9 mouse cellular contexts compared by ENCODE assay signal in genomic region chr5:139388195-139388570, GRCm38 (mm10). TPM values are rescaled to one million over a fixed set of nuclear protein-coding genes. Genes with fewer than 3 reads are reported as not detected.
DNase-seq lines count a peak whose midpoint lies in the region; ATAC-seq and TF ChIP-seq lines count a peak whose summit lies in the region.
"Had no signal": no experiment of that assay in that cellular context is flagged by ENCODE, and none has a peak within 500 bp of the region (broad histone marks: within the 10 kb centered on the region; RNA-seq: fewer than 3 reads in every experiment).

No protein-coding gene starts in this region.

- no peak overlapping the region for H3K4me3 ChIP-seq in left cerebral cortex, adult 2 months
- H3K4me3 ChIP-seq in heart, embryonic 14.5 days (ENCODE audit: control insufficient read depth in 1 of 2, insufficient read depth in 1 of 2, low read depth in 1 of 2, low read length in 2 of 2): no peak overlapping the region
- H3K4me3 ChIP-seq in limb, embryonic 12.5 days (replicated peaks): no peak overlapping the region
- no peak overlapping the region for H3K4me3 ChIP-seq in neural tube, embryonic 15.5 days (replicated peaks)

- TF ChIP-seq CTCF in left cerebral cortex, adult 2 months (IDR thresholded peaks at IDR 0.05): no peak

- peaks cover 14% of the 10 kb centered on the region for H3K36me3 ChIP-seq in heart, embryonic 14.5 days (ENCODE audit: control insufficient read depth, insufficient read depth, low read length)
- peaks cover 8% of the 10 kb centered on the region; the same call in 1 of the 2 replicates for H3K36me3 ChIP-seq in limb, embryonic 12.5 days
- H3K36me3 ChIP-seq in neural tube, embryonic 15.5 days: no peaks in the 10 kb centered on the region

- intact Hi-C loops in left cerebral cortex, adult 2 months (cut with DNase I): no loop called here
- intact Hi-C loops in left cerebral cortex, postnatal 36 days (cut with DNase I): no loop called here

- peaks cover 41 to 58% of the 10 kb centered on the region in 2 experiments for H3K4me1 ChIP-seq in heart, embryonic 14.5 days (ENCODE audit: control insufficient read depth in 2 of 2, insufficient read depth in 2 of 2, low read length in 2 of 2)
- H3K4me1 ChIP-seq in limb, embryonic 12.5 days (replicated peaks): peaks cover 55% of the 10 kb centered on the region
- H3K4me1 ChIP-seq in neural tube, embryonic 15.5 days: peaks cover 54% of the 10 kb centered on the region

- no peaks in the 10 kb centered on the region for H3K27me3 ChIP-seq in heart, embryonic 14.5 days (ENCODE audit: control insufficient read depth, insufficient read depth, low read length)
- no peaks in the 10 kb centered on the region for H3K27me3 ChIP-seq in limb, embryonic 12.5 days
- H3K27me3 ChIP-seq in neural tube, embryonic 15.5 days (replicated peaks): no peaks in the 10 kb centered on the region

- peak overlapping the region; percentile 89 for H3K27ac ChIP-seq in left cerebral cortex, adult 2 months
- peak overlapping the region; percentile 29 to 59 for H3K27ac ChIP-seq in heart, embryonic 14.5 days (replicated peaks in 1 of 2; ENCODE audit: control insufficient read depth in 1 of 2, insufficient read depth in 1 of 2, low read depth in 2 of 2, low read length in 2 of 2)
- peak overlapping the region; percentile 93 for H3K27ac ChIP-seq in limb, embryonic 12.5 days
- peak overlapping the region; percentile 77 for H3K27ac ChIP-seq in neural tube, embryonic 15.5 days (replicated peaks)

- no peak for DNase-seq in left cerebral cortex, adult 2 months (ENCODE audit: extremely low spot score in 1 of 2, low spot score in 2 of 2)
- DNase-seq in left cerebral cortex, postnatal 36 days (ENCODE audit: low spot score in 2 of 2): no peak
- DNase-seq in embryo, embryonic 11 days: no peak
- no peak for DNase-seq in adrenal gland, postnatal 14 days
- DNase-seq: right cerebral cortex, adult 18-20 months had no signal

- 61% methylated on average over 4 of the region's 4 CpGs for WGBS in heart, embryonic 14.5 days
- 46% methylated on average over 4 of the region's 4 CpGs for WGBS in limb, embryonic 12.5 days
- WGBS in neural tube, embryonic 15.5 days: 54% methylated on average over 4 of the region's 4 CpGs

- no peak overlapping the region for H3K4me2 ChIP-seq in heart, embryonic 14.5 days (ENCODE audit: low read length)
- peak overlapping the region; percentile 31 for H3K4me2 ChIP-seq in limb, embryonic 12.5 days
- no peak overlapping the region for H3K4me2 ChIP-seq in neural tube, embryonic 15.5 days

- no peak for ATAC-seq in heart, embryonic 14.5 days (ENCODE audit: insufficient number of reproducible peaks, insufficient read depth, low FRiP score, low read depth)
- ATAC-seq in limb, embryonic 12.5 days (ENCODE audit: insufficient number of reproducible peaks, insufficient read depth, low FRiP score, low TSS enrichment, low read depth): no peak
- ATAC-seq in neural tube, embryonic 15.5 days (ENCODE audit: low FRiP score): no peak
- no peak for ATAC-seq in megakaryocyte progenitor cell, adult 5-6 weeks (replicated peaks; ENCODE audit: poor library complexity)

- no peak overlapping the region for H3K9ac ChIP-seq in heart, embryonic 14.5 days (ENCODE audit: low read length)
- H3K9ac ChIP-seq in limb, embryonic 12.5 days (replicated peaks): peak overlapping the region; percentile 31; the same call in 1 of the 2 replicates
- no peak overlapping the region for H3K9ac ChIP-seq in neural tube, embryonic 15.5 days (replicated peaks)

- H3K9me3 ChIP-seq in heart, embryonic 14.5 days (ENCODE audit: control insufficient read depth, low read length): no peaks in the 10 kb centered on the region
- H3K9me3 ChIP-seq in limb, embryonic 12.5 days: no peaks in the 10 kb centered on the region
- no peaks in the 10 kb centered on the region for H3K9me3 ChIP-seq in neural tube, embryonic 15.5 days (replicated peaks)

RNA-seq across cellular contexts. Expression of gene Gpr146, which starts 10.7 kb away (rescaled TPM):
- total RNA-seq in left cerebral cortex, adult 2 months (2021): 10 to 100 TPM; 12.5 to 13.9 TPM
- total RNA-seq in left cerebral cortex, postnatal 36 days (2021): 10 to 100 TPM; 13.5 to 14.0 TPM
- 9.3 and 9.5 TPM in 2 replicates for polyA plus RNA-seq in heart, embryonic 14.5 days (2014; fragmentation: Nextera tagmentation; extraction: Ambion mirVana)
- polyA plus RNA-seq in limb, embryonic 12.5 days (2016; fragmentation: Nextera tagmentation; extraction: Ambion mirVana): 1.7 and 2.3 TPM in 2 replicates
- 2.6 and 3.0 TPM in 2 replicates for polyA plus RNA-seq in neural tube, embryonic 15.5 days (2015; fragmentation: Nextera tagmentation; extraction: Ambion mirVana)
- 12.1 and 14.8 TPM in 2 replicates for total RNA-seq in adrenal gland, postnatal 14 days (2021)
- 6.0 and 6.3 TPM in 2 replicates for total RNA-seq in megakaryocyte progenitor cell, adult 5-6 weeks (2015)
- total RNA-seq in megakaryocyte progenitor cell, adult 5-6 weeks (2017): 5.7 and 6.7 TPM in 2 replicates

RNA-seq across cellular contexts. Expression of gene C130050O18Rik, which starts 16.9 kb away (rescaled TPM):
- under 1 TPM; 0.29 to 0.63 TPM for total RNA-seq in left cerebral cortex, adult 2 months (2021)
- under 1 TPM in 1 of 2 experiments, not detected in 1; 0.27 TPM for total RNA-seq in left cerebral cortex, postnatal 36 days (2021)
- 0.32 and 0.36 TPM in 2 replicates for polyA plus RNA-seq in heart, embryonic 14.5 days (2014; fragmentation: Nextera tagmentation; extraction: Ambion mirVana)
- polyA plus RNA-seq in limb, embryonic 12.5 days (2016; fragmentation: Nextera tagmentation; extraction: Ambion mirVana): 1.5 and 1.7 TPM in 2 replicates
- 0.47 and 0.64 TPM in 2 replicates for polyA plus RNA-seq in neural tube, embryonic 15.5 days (2015; fragmentation: Nextera tagmentation; extraction: Ambion mirVana)
- 0.30 TPM in 2 replicates for total RNA-seq in adrenal gland, postnatal 14 days (2021)
- total RNA-seq in megakaryocyte progenitor cell, adult 5-6 weeks (2015): 1.8 and 2.3 TPM in 2 replicates
- 1.3 and 2.1 TPM in 2 replicates for total RNA-seq in megakaryocyte progenitor cell, adult 5-6 weeks (2017)

RNA-seq across cellular contexts. Expression of gene Gper1, which starts 34.8 kb away (rescaled TPM):
- total RNA-seq in left cerebral cortex, adult 2 months (2021): 1 to 10 TPM; 2.5 to 2.8 TPM
- total RNA-seq in left cerebral cortex, postnatal 36 days (2021): 1 to 10 TPM; 2.9 to 3.3 TPM
- polyA plus RNA-seq in heart, embryonic 14.5 days (2014; fragmentation: Nextera tagmentation; extraction: Ambion mirVana): 1.3 and 1.8 TPM in 2 replicates
- polyA plus RNA-seq in limb, embryonic 12.5 days (2016; fragmentation: Nextera tagmentation; extraction: Ambion mirVana): 1.7 and 1.9 TPM in 2 replicates
- polyA plus RNA-seq in neural tube, embryonic 15.5 days (2015; fragmentation: Nextera tagmentation; extraction: Ambion mirVana): 7.8 and 9.6 TPM in 2 replicates
- 4.6 and 6.3 TPM in 2 replicates for total RNA-seq in adrenal gland, postnatal 14 days (2021)
- not detected in 2 replicates for total RNA-seq in megakaryocyte progenitor cell, adult 5-6 weeks (2015)
- total RNA-seq in megakaryocyte progenitor cell, adult 5-6 weeks (2017): not detected in 2 replicates

RNA-seq across cellular contexts. Expression of gene Cyp2w1, which starts 35.8 kb away (rescaled TPM):
- not detected for total RNA-seq in left cerebral cortex, adult 2 months (2021)
- not detected for total RNA-seq in left cerebral cortex, postnatal 36 days (2021)
- not detected in 2 replicates for polyA plus RNA-seq in heart, embryonic 14.5 days (2014; fragmentation: Nextera tagmentation; extraction: Ambion mirVana)
- 0.90 and 1.0 TPM in 2 replicates for polyA plus RNA-seq in limb, embryonic 12.5 days (2016; fragmentation: Nextera tagmentation; extraction: Ambion mirVana)
- 2.1 TPM in 1 of 2 replicates, not detected in the other for polyA plus RNA-seq in neural tube, embryonic 15.5 days (2015; fragmentation: Nextera tagmentation; extraction: Ambion mirVana)
- total RNA-seq in adrenal gland, postnatal 14 days (2021): not detected in 2 replicates
- total RNA-seq in megakaryocyte progenitor cell, adult 5-6 weeks (2015): not detected in 2 replicates
- total RNA-seq in megakaryocyte progenitor cell, adult 5-6 weeks (2017): not detected in 2 replicates

RNA-seq across cellular contexts. Expression of gene Cox19, which starts 37.0 kb away (rescaled TPM):
- total RNA-seq in left cerebral cortex, adult 2 months (2021): 10 to 100 TPM; 67.6 to 69.4 TPM
- 10 to 100 TPM; 65.7 to 74.4 TPM for total RNA-seq in left cerebral cortex, postnatal 36 days (2021)
- 89.4 and 91.8 TPM in 2 replicates for polyA plus RNA-seq in heart, embryonic 14.5 days (2014; fragmentation: Nextera tagmentation; extraction: Ambion mirVana)
- polyA plus RNA-seq in limb, embryonic 12.5 days (2016; fragmentation: Nextera tagmentation; extraction: Ambion mirVana): 118 and 121 TPM in 2 replicates
- polyA plus RNA-seq in neural tube, embryonic 15.5 days (2015; fragmentation: Nextera tagmentation; extraction: Ambion mirVana): 105 and 107 TPM in 2 replicates
- 68.3 and 74.0 TPM in 2 replicates for total RNA-seq in adrenal gland, postnatal 14 days (2021)
- total RNA-seq in megakaryocyte progenitor cell, adult 5-6 weeks (2015): 30.3 and 32.1 TPM in 2 replicates
- 27.1 and 29.3 TPM in 2 replicates for total RNA-seq in megakaryocyte progenitor cell, adult 5-6 weeks (2017)
